Mouse (Mus musculus) thymus, adult 2 months (tissue): ENCODE measurements around the gene Dnmt3a. TPM values are rescaled to one million over a fixed set of nuclear protein-coding genes. Genes with fewer than 3 reads are reported as not detected.

Experiments
- DNase-seq: peaks from one replicate; pipeline ENCODE4 v3.0.0; 2021
- H3K27ac ChIP-seq: fragments of 200-500 bp; 2 replicates; pipeline ENCODE4 v1.5.1; 2012; ENCODE audit warnings: low read length, control low read depth; ENCODE audit not compliant: control insufficient read depth, insufficient read depth
- H3K27me3 ChIP-seq: fragments of 200-500 bp; 2 replicates; pipeline ENCODE4 v1.6.1; 2012; ENCODE audit warnings: mild to moderate bottlenecking, low read length, moderate library complexity, mixed read lengths; ENCODE audit not compliant: control insufficient read depth, insufficient read depth
- H3K36me3 ChIP-seq: fragments of 200-500 bp; 2 replicates; pipeline ENCODE4 v1.6.1; 2012; ENCODE audit warnings: mild to moderate bottlenecking, low read length, moderate library complexity; ENCODE audit not compliant: control insufficient read depth, insufficient read depth
- H3K4me1 ChIP-seq: fragments of 200-500 bp; replicated peaks from 2 replicates; pipeline ENCODE4 v1.6.1; 2012; ENCODE audit warnings: low read length; ENCODE audit not compliant: control insufficient read depth, insufficient read depth
- H3K4me3 ChIP-seq: fragments of 200-500 bp; 2 replicates; pipeline ENCODE4 v1.5.1; 2012; ENCODE audit warnings: mild to moderate bottlenecking, low read length, control low read depth, moderate library complexity; ENCODE audit not compliant: control insufficient read depth, insufficient read depth
- CTCF ChIP-seq: fragments of 200-500 bp; IDR thresholded peaks from 2 replicates; pipeline ENCODE4 v1.5.1; 2012; ENCODE audit warnings: mild to moderate bottlenecking, control low read depth, low read length, moderate library complexity, borderline replicate concordance; ENCODE audit not compliant: control insufficient read depth, poor library complexity, insufficient read depth; ENCODE audit errors: extremely low read depth
- POLR2A ChIP-seq: fragments of 200-500 bp; IDR thresholded peaks from 2 replicates; pipeline ENCODE4 v1.6.1; 2012; ENCODE audit warnings: mild to moderate bottlenecking, low read length, control low read depth, moderate library complexity; ENCODE audit not compliant: control insufficient read depth, poor library complexity, insufficient read depth; ENCODE audit errors: extremely low read depth
- WGBS: fragments of 180-500 bp; shearing (Covaris S2); methylation state at CpG from one replicate; pipeline ENCODE4 v1.1.7; 2018; 5-methylcytosine and 5-hydroxymethylcytosine counted together
- polyA plus RNA-seq: library from polyadenylated mRNA; depleted of rRNA; stranded (reverse); fragments of >200 nt; gene quantifications from 2 replicates; pipeline ENCODE4 v1.2.3, GENCODE M21; 2012

Dnmt3a gene
- polyA plus RNA-seq, 1 experiment: 40.9 TPM

DNA sequence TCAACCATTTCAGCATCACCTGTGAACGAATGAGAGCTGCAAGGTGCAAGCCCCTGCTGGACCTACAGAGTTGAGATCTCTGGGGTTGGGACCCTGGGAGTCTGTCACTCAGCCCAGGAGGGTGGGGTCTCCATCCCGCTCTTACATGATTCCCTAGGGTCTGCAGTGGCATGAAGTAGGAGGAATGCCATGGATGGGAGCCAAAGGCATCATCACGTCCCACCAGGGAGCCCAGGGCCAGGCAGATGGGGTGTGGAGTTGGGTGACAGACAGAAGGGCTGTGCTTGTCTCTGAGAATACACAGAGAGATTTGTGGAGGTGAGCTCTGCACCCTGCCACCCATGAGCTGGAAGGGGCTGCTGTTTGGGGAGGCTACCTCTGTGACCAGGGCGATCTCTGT is 32.2 kb downstream of the Dnmt3a start:
- no peak for TF ChIP-seq CTCF
- no peak for TF ChIP-seq POLR2A
- no peak for DNase-seq
- Histone ChIP-seq H3K4me1 (peaks cover 36% of the 10 kb centered on the region), H3K4me3 (no peak overlapping the region), H3K27me3 (no peaks in the 10 kb centered on the region), H3K27ac (no peak overlapping the region), H3K36me3 (0 out of 2 replicates have a peak, but pooled peaks cover 6% of the 10 kb centered on the region)
- 94% methylated on average over 4 of the region's 4 CpGs for WGBS

DNA sequence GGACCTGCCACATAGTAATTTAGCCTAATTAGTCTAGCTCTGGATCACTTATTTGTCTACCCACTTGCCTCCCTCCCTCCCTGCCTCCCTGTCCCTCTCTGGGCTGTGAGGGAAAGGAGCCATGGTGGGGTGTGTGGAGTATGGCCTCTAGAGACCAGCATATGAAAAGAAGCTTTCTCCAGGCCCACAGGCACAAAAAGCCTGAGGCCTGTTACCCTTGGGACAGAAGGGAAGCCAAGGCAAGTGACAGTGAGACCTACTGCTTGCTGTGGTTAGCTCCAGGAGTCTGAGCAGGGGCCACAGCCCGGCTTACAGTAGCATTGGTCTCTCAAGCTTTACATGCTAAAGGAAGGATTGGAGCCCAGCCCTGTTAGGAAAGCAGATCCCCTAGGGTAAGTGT is 33.9 kb downstream of the Dnmt3a start:
- no peak for DNase-seq
- no peak for TF ChIP-seq POLR2A
- 96% methylated on average over 1 of the region's 1 CpGs for WGBS
- peaks cover 20% of the 10 kb centered on the region for H3K4me1 ChIP-seq
- 0 out of 2 replicates have a peak, but pooled peaks cover 6% of the 10 kb centered on the region for H3K36me3 ChIP-seq
- no peak overlapping the region for H3K27ac ChIP-seq
- no peak overlapping the region for H3K4me3 ChIP-seq
- no peaks in the 10 kb centered on the region for H3K27me3 ChIP-seq

DNA sequence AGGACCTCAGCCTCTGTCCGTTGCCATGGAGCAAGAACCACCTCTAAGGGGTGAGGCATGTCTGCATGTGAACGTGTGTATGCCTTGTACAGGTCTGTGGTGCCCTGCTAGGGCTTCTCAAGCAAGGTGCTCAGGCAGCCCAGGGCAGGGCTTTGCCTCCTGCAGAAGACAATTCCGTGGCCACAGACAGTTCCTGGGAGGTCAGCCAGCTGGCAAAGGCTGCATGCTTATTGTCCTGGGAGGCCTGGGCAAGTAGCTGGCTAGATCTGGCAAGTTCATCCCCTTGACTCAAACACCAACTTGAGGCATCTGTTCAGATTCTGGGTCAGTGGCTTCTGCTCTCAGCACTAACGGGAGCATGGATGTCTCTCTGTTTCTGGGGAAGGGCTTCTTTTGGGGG is 35.3 kb downstream of the Dnmt3a start:
- Histone ChIP-seq H3K4me1 (peaks cover 5% of the 10 kb centered on the region), H3K27ac (no peak overlapping the region), H3K36me3 (0 out of 2 replicates have a peak, but pooled peaks cover 6% of the 10 kb centered on the region), H3K27me3 (no peaks in the 10 kb centered on the region), H3K4me3 (no peak overlapping the region)
- 93% methylated on average over 4 of the region's 4 CpGs for WGBS
- no peak for DNase-seq
- TF ChIP-seq CTCF: no peak

DNA sequence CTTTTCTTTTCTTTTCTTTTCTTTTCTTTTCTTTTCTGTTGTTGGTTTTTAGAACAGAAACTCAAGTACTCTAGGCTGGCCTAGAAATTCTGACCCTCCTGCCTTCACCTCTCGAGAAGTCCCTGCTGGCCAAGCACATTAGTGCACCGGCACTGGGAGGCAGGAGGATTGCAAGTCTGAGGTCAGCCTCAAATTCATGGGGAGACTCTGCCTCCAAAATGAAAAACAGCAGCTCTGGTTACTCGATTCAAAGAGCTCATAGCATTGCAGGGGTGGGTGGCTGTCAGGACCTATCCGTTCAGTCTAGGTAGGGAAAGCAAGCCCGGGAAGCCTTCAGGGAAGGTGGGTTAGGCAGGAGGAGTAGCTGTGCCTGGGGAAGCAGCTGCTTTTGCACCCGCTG is 37.0 kb downstream of the Dnmt3a start:
- H3K4me1 ChIP-seq: no peaks in the 10 kb centered on the region
- DNase-seq: no peak
- no peak overlapping the region for H3K4me3 ChIP-seq
- TF ChIP-seq CTCF (no peak), POLR2A (no peak)
- 92% methylated on average over 6 of the region's 6 CpGs for WGBS
- no peaks in the 10 kb centered on the region for H3K27me3 ChIP-seq
- no peaks in the 10 kb centered on the region for H3K36me3 ChIP-seq
- H3K27ac ChIP-seq: no peak overlapping the region

DNA sequence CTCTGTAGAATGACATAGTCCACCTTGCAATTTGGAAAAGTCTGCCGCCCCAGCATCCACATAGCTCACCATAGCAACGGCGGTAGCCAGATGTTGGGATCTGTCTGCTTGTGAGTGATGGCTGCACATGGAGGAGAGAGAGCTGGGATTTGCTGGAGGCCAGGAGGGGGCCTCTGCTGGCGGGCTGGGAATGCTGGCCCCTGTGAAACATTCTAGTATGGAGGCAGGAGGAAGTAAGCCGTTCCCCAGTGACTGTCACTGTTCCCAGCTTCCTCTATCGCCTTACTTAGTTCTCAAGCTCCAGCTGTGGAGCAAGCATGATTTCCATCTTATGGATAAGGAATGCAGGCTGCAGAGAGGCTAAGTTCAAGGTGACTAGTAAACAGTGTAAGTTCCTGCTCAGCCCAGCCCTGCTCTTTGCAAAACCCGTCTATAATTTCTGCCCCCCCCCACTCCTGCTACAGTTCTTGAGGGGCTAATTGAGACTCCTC is 37.6 kb downstream of the Dnmt3a start:
- H3K27ac ChIP-seq: no peak overlapping the region
- 84% methylated on average over 7 of the region's 7 CpGs for WGBS
- no peaks in the 10 kb centered on the region for H3K4me1 ChIP-seq
- TF ChIP-seq CTCF: no peak
- no peak for TF ChIP-seq POLR2A
- no peaks in the 10 kb centered on the region for H3K27me3 ChIP-seq
- no peak overlapping the region for H3K4me3 ChIP-seq
- H3K36me3 ChIP-seq: no peaks in the 10 kb centered on the region
- no peak for DNase-seq

DNA sequence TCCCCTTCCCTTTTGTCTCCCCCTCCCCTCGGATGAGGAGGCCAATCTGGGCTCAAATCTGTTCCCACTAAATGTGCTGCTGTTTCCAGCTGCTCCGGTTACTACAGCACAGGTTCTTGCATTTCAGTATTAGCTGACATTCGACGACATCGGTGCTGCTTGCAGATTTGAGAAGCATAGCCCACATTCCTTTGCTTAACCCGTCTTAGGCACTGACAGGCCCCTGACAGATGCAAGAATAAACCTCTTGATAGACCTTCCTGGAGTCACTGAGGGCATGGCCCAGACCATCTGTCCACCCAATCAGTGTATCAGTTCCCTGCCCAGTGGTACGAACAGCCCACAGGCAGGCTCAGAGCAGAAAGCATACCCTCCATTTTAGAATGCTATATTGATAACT is 38.1 kb downstream of the Dnmt3a start:
- TF ChIP-seq CTCF (no peak), POLR2A (no peak)
- Histone ChIP-seq H3K27me3 (no peaks in the 10 kb centered on the region), H3K4me3 (no peak overlapping the region), H3K4me1 (no peaks in the 10 kb centered on the region), H3K36me3 (no peaks in the 10 kb centered on the region), H3K27ac (no peak overlapping the region)
- no peak for DNase-seq
- WGBS: 93% methylated on average over 7 of the region's 7 CpGs

DNA sequence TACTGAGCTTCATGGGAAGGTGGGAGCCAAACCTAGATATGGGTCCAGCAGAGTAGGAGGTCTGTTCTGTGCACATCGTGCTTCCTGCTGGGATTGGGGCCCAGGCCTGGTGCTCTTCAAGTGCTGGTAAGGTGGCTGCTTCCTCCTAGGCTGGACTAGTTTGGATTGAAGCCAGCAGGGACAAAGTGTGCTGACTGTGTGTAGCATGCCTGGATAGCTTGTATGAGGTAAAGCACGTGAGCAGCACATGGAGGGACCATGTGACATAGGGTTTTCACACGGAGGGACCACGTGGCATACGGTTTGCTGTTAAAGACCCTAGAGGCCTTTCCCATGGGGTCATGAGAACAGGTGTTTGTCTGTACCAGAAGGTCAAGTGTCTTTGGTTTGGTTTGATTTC is 38.5 kb downstream of the Dnmt3a start:
- Histone ChIP-seq H3K4me3 (no peak overlapping the region), H3K27me3 (no peaks in the 10 kb centered on the region), H3K4me1 (no peaks in the 10 kb centered on the region), H3K36me3 (peaks cover under 1% of the 10 kb centered on the region), H3K27ac (no peak overlapping the region)
- DNase-seq: no peak
- WGBS: 91% methylated on average over 5 of the region's 5 CpGs
- TF ChIP-seq POLR2A (no peak), CTCF (no peak)
